In genomic region chr16:30599491-30600268, GRCm38 (mm10) we compare ENCODE assay signal across 8 mouse cellular contexts. TPM values are rescaled to one million over a fixed set of nuclear protein-coding genes. Genes with fewer than 3 reads are reported as not detected.
A peak's percentile ranks its signal among the peaks of the same experiment; 100 is the strongest.
DNase-seq lines count a peak whose midpoint lies in the region; ATAC-seq lines count a peak whose summit lies in the region.

Fam43a (plus strand) TSS chr16:30599723.

- H3K27ac ChIP-seq in embryonic facial prominence, embryonic 12.5 days = peak within 1 kb of the TSS; percentile 58

- peaks cover 42% of the 10 kb centered on the region for H3K4me1 ChIP-seq in embryonic facial prominence, embryonic 12.5 days

- peak within 1 kb of the TSS; percentile 76 for H3K9ac ChIP-seq in embryonic facial prominence, embryonic 12.5 days

- no peaks in the 10 kb centered on the region for H3K36me3 ChIP-seq in embryonic facial prominence, embryonic 12.5 days

- peak within 1 kb of the TSS; percentile 59 for H3K4me3 ChIP-seq in embryonic facial prominence, embryonic 12.5 days

- ATAC-seq in embryonic facial prominence, embryonic 12.5 days (ENCODE audit: insufficient number of reproducible peaks, insufficient read depth, low FRiP score, low TSS enrichment) = peak; percentile 57; the same call in 1 of the 2 replicates

- under 1% methylated on average over 63 of the region's 63 CpGs for WGBS in embryonic facial prominence, embryonic 12.5 days

- DNase-seq in 3134 (ENCODE audit: extremely low read depth, insufficient read length, low spot score) (peak; percentile 88), liver (peak; percentile 80)
- DNase-seq in adrenal gland, postnatal 14 days = peak; percentile 96
- peak; percentile 97 for DNase-seq in heart, adult 8-10 months (ENCODE audit: low spot score)
- DNase-seq in kidney, adult 9 months = peak; percentile 95
- peak; percentile 64 to 86 for DNase-seq in monocyte, adult 2 months (ENCODE audit: low read depth in 1 of 2, low spot score in 2 of 2)
- peak; percentile 73 to 82 for DNase-seq in spleen, postnatal 14 days (ENCODE audit: low spot score in 2 of 2)

- no peaks in the 10 kb centered on the region for H3K9me3 ChIP-seq in embryonic facial prominence, embryonic 12.5 days

- peak within 1 kb of the TSS; percentile 95 for H3K4me2 ChIP-seq in embryonic facial prominence, embryonic 12.5 days (replicated peaks)

- H3K27me3 ChIP-seq in embryonic facial prominence, embryonic 12.5 days = peaks cover 17% of the 10 kb centered on the region

RNA-seq across cellular contexts. Expression of gene Fam43a, which starts in this region (rescaled TPM):
- 33.6 and 48.4 TPM in 2 replicates for total RNA-seq in adrenal gland, postnatal 14 days (2021)
- polyA plus RNA-seq in embryonic facial prominence, embryonic 12.5 days (2016; fragmentation: Nextera tagmentation; extraction: Ambion mirVana) = 20.2 and 23.4 TPM in 2 replicates
- total RNA-seq in heart, adult 8-10 months (2022) = 10 to 100 TPM; 19.6 to 26.6 (median 23.8) TPM

Comparison
In these comparisons a context has a peak if more than half of its experiments do, and no peak if none do; other contexts are left out.
1. Peak in every context shown above with its lines: DNase-seq, ATAC-seq, H3K4me3 ChIP-seq and H3K27ac ChIP-seq.